Mouse (Mus musculus): ENCODE measurements around the gene Ckap5.

The Ckap5 gene

DNA sequence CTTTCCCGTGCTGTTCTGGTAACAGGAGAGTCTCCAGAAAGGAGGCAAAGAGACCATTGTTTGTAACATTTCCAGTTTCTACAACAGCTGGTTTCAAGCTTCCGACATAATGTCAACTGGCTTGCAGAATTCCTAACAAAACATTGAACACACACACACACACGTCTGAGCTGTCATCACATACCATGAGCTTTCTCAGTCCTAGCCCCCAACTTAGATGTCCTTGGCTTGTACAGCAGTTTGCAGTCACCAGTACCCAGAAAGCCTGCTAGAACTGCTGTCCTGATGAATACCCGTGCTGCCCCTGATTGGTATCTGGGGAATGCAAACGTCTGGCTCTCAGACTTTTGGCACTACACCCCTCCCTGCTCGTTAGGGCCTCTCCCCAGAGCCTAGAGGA lies 129.3 kb downstream of the Ckap5 start:
- no peak for DNase-seq

DNA sequence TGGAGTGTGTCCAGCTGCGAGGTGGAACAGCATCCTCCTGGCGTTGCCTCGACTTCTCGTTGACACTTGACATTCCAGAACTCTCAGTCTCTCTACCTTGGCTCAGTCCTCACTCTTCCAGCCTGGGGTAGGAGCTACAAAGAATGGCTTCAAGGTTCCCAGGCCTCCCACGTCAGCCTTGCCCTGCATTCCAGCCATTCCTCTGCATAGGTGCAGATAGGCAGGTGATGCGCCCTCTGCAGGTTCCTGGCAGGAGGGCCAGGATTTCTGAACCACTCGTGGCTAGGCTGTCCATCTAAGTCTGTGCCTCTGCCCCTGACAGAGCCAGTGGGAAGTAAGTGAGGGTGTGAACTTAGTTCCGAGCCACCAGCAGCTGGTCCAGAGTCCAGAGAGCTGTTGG lies 130.2 kb downstream of the Ckap5 start:
- no peak for DNase-seq

DNA sequence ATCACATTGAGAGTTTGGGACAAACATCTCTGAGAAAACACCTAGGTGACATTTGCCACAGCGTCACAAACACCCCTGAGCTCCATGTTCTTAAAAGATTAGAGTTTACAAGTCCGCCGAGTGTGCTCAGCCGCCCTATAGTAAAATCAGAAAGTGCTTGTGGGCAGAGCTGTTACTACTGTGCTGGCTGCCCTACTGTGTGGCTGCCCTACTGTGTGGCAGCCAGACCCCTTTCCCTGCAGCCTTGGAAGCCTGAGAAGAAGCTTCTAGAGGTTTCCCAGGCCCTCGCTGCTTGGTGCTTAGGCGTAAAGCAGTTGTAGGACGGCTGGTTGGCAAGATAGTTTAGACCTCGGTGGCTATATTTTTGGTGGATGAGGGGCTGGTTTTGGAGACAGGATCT lies 133.1 kb downstream of the Ckap5 start:
- no peak for DNase-seq

DNA sequence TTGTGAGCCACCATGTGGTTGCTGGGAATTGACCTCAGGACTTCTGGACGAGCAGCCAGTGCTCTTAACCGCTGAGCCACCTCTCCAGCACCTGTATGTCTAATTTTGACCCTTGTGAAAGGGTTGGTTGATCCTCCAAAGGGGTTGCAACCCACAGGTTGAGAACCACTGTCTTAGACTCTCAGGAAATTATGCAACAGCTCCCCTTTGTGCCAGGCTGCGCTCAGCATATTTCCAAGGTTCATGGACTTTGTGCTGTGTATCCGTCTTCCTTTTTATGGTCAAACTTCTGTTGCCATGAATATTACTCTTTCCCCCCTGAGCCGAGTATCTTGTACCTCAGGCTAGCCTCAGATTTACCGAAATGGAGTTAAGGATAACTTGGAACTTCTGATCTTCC lies 134.4 kb downstream of the Ckap5 start:
- no peak for DNase-seq

DNA sequence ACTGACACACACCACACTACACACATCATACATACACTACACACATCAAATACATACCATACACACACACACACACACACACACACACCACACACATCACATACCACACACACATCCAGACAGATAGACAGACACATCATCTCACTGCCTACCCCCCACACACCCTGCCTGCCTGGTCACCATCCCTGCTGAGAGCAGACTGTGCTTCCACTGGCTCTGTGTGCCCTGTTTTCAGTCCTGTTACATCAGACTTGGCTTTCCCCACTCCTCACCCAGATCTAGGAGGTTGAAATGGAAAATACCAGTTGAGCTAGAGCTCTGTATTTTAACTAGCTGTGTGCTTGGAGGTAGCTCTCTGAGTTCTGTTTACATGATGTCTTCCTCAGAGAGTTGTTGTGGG lies 138.2 kb downstream of the Ckap5 start:
- no peak for DNase-seq

DNA sequence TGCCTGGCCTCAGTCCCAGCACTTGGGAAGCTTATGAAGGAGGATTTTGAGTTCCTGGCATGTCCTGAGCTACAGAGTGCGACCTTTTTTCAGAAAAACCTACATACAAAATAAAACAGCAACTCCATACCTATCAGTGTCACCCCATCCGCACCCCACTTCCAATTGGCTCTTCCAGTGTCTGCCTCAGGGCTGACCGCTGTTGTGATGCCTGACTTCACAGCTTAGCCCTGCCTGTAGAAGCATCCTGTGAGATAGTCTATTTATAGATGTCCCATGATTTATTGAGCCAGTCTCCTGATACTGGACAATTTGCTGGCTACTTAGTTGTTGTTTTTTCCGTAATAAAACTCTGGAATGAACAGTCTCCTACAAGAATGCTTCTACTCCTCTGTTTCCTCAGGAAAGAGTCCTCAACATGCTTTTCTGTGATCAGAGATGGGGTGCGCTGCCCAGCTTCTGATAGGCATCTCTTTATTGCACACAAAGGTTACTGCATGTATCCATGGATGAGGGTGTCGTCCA lies 139.9 kb downstream of the Ckap5 start:
- no peak for DNase-seq

DNA sequence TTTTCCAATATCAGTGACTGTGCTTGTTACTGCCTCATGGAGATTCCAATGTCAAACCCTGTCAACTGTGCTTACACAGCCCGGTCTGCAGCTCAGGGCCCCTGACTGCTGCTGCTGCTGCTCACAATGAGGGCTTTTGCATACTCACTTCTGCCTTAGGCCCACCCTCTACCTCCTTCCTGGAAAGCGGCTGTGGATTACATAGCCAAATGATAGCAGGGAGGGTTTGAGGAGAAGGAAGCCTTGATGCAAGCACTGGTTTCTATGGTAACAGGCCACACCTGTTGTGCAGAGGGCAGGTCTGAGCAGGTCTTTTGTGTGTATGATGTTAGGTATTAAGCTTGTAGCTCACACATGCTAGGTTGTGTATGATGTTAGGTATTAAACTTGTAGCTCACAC lies 141.2 kb downstream of the Ckap5 start:
- no peak for DNase-seq

DNA sequence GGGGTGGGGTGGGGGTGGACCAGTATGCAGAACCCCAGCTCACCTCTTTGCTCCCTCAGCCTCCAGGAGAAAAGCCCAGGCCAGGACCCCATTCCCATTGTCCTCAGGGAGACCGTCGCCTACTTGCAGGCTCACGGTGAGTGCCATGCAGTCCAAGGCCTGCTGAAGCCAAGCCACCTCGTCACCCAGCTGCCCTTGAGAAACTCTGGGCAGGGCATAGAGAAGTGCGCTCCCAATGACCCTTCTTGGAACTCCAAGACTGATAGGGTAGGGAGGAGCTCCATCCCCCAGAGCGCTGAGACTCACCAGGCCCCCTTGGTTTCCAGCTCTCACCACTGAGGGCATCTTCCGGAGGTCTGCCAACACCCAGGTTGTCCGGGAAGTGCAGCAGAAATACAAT lies 142.8 kb downstream of the Ckap5 start:
- no peak for DNase-seq

DNA sequence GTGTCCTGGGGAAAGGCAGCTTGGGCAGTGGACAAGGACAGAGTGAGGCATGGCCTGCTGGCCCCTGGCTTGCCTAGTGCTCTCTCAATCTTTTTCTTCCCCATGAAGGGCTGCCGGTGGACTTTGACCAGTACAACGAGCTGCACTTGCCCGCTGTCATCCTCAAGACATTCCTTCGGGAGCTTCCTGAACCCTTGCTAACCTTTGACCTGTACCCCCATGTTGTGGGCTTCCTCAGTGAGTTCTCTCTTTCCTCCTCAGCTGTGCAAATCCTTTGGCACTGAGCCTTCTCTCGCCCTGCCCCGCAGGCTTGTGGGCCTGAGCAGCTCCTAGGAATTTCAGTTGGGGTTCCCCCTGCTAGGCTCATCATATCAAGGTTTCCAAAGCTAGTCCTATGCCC lies 143.5 kb downstream of the Ckap5 start:
- no peak for DNase-seq

All from spleen, adult 18-20 months (tissue).